Mouse (Mus musculus): ENCODE data around the gene Olfr654.

DNA sequence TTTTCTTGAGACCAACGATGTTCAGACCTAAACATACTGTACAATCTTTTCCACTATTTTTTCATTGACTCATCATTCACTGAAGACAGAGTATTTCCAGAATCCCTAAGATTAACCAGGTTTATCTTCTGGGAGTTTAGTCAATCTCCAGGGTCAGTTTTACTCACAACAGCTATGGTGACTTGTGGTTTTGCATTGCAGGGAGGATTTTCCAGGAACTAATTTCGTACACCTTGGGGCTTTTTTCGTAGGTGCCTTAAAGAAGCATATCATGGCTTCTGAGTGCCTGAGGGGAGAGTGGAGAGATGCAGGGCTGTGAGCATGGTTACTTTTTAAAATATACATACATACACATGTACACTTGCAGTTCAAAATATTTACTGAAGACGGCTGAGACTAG lies at the start of gene Olfr654:
- TF ChIP-seq GATA1 (IDR thresholded peaks at IDR 0.05; ENCODE audit: low read length) (no peak), TAL1 (IDR thresholded peaks at IDR 0.05; ENCODE audit: low read length) (no peak)
